Mouse (Mus musculus): ENCODE results near the gene Gpc5. TPM values are rescaled to one million over a fixed set of nuclear protein-coding genes. Genes with fewer than 3 reads are reported as not detected.

Gene Gpc5
- polyA plus RNA-seq, 1 experiment from 2014 or later: 1.9 TPM

DNA sequence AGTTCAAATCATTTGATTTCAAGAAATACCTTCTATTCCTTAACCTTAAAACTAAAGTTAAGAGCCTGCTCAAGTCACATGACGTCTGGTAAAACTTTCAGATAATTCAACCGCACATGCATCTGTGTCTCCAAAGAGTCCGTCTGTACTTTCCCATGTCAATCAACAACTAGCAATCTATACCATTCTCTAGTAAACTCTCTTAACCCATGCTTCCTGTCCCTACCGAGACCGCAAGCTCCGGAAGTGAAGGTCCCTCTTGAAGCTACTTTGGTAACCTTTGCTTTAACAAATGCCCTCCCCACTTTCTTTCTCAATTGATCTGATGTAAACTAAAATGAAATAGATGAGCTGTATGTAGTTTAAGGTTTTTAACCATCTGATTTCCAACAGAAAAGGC lies 1118.3 kb downstream of the Gpc5 start:
- DNase-seq (ENCODE audit: low spot score): no peak
- H3K27ac ChIP-seq (ENCODE audit: low read depth, low read length): no peak overlapping the region
- H3K4me3 ChIP-seq (ENCODE audit: low read depth, low read length): no peak overlapping the region
- ATAC-seq: no peak
- no peaks in the 10 kb centered on the region for H3K36me3 ChIP-seq (ENCODE audit: control insufficient read depth, insufficient read depth, low read length)
- no peaks in the 10 kb centered on the region for H3K4me1 ChIP-seq (ENCODE audit: control insufficient read depth, insufficient read depth, low read length)
- WGBS: 90% methylated on average over 6 of the region's 6 CpGs
- H3K27me3 ChIP-seq (replicated peaks; ENCODE audit: control insufficient read depth, insufficient read depth, low read length): no peaks in the 10 kb centered on the region
- no peak overlapping the region for H3K9ac ChIP-seq (ENCODE audit: low read length)
- no peaks in the 10 kb centered on the region for H3K9me3 ChIP-seq (replicated peaks; ENCODE audit: control insufficient read depth, low read length)
- H3K4me2 ChIP-seq (ENCODE audit: low read length): no peak overlapping the region

DNA sequence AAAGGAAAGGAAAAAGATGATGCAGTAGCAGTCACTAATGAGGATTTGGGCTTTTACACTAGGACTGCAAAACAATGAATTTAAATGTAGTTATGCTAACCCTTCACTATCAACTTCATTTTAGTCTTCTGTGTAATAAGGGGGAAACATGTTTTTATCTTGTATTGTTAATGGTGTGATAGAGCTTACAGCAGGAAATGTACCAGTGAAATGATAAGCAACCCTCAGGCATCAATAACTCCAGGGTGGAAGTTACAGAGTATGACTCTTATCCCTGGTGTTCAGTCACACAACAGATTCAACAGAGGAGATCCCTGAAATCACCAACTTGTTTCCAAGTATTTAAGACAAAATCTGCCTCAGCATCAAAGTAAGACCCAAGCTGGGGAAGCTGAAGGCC lies 1120.0 kb downstream of the Gpc5 start:
- H3K4me1 ChIP-seq (ENCODE audit: control insufficient read depth, insufficient read depth, low read length): no peaks in the 10 kb centered on the region
- no peak for ATAC-seq
- no peaks in the 10 kb centered on the region for H3K9me3 ChIP-seq (replicated peaks; ENCODE audit: control insufficient read depth, low read length)
- no peaks in the 10 kb centered on the region for H3K27me3 ChIP-seq (replicated peaks; ENCODE audit: control insufficient read depth, insufficient read depth, low read length)
- H3K9ac ChIP-seq (ENCODE audit: low read length): no peak overlapping the region
- no peak for DNase-seq (ENCODE audit: low spot score)
- no peaks in the 10 kb centered on the region for H3K36me3 ChIP-seq (ENCODE audit: control insufficient read depth, insufficient read depth, low read length)
- H3K4me3 ChIP-seq (ENCODE audit: low read depth, low read length): no peak overlapping the region
- no peak overlapping the region for H3K27ac ChIP-seq (ENCODE audit: low read depth, low read length)
- H3K4me2 ChIP-seq (ENCODE audit: low read length): no peak overlapping the region

DNA sequence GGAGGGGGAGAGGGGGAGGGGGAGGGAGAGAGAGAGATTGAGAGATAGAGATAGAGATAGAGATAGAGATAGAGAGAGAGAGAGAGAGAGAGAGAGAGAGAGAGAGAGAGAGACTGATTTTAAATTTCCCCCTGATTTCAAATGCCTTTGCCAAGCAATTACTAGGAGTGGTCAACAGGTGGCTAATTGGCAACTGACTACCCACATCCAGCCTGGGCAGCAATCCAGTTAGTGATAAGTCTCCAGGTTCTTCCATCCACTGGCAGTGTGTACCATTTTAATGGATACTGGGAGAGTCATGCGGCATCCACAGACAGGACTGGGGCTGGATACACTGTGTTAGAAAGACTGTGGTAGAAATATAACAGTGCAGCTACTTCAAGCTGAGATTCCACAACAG lies 1166.1 kb downstream of the Gpc5 start:
- H3K36me3 ChIP-seq (ENCODE audit: control insufficient read depth, insufficient read depth, low read length): no peaks in the 10 kb centered on the region
- H3K27me3 ChIP-seq (replicated peaks; ENCODE audit: control insufficient read depth, insufficient read depth, low read length): no peaks in the 10 kb centered on the region
- no peak overlapping the region for H3K9ac ChIP-seq (ENCODE audit: low read length)
- H3K4me3 ChIP-seq (ENCODE audit: low read depth, low read length): no peak overlapping the region
- no peaks in the 10 kb centered on the region for H3K4me1 ChIP-seq (ENCODE audit: control insufficient read depth, insufficient read depth, low read length)
- ATAC-seq: no peak
- H3K27ac ChIP-seq (ENCODE audit: low read depth, low read length): no peak overlapping the region
- DNase-seq (ENCODE audit: low spot score): peak; percentile 49
- no peak overlapping the region for H3K4me2 ChIP-seq (ENCODE audit: low read length)
- 91% methylated on average over 1 of the region's 1 CpGs for WGBS
- no peaks in the 10 kb centered on the region for H3K9me3 ChIP-seq (replicated peaks; ENCODE audit: control insufficient read depth, low read length)

DNA sequence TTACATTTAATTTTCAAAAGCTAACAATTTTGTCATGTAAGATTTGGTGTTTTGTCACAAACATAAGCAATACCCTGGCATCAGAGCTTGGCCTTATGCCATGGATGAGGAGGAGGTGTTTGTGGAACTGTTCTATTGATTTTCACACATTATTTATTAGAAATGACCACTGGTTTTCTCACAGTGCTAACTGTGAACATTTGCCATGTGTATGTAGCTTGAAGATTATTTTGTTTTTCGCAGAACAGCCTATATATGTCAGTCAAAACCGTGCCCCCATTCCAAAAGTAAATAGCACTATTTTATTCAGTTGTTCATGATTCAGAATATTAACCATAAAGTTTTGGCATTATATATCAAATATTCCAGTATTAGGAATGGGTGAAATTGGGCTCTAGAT lies 1216.5 kb downstream of the Gpc5 start:
- H3K4me1 ChIP-seq (ENCODE audit: control insufficient read depth, insufficient read depth, low read length): no peaks in the 10 kb centered on the region
- 91% methylated on average over 2 of the region's 2 CpGs for WGBS
- H3K4me3 ChIP-seq (ENCODE audit: low read depth, low read length): no peak overlapping the region
- DNase-seq (ENCODE audit: low spot score): no peak
- no peak overlapping the region for H3K27ac ChIP-seq (ENCODE audit: low read depth, low read length)
- H3K36me3 ChIP-seq (ENCODE audit: control insufficient read depth, insufficient read depth, low read length): no peaks in the 10 kb centered on the region
- H3K9ac ChIP-seq (ENCODE audit: low read length): no peak overlapping the region
- H3K4me2 ChIP-seq (ENCODE audit: low read length): no peak overlapping the region
- H3K27me3 ChIP-seq (replicated peaks; ENCODE audit: control insufficient read depth, insufficient read depth, low read length): no peaks in the 10 kb centered on the region
- ATAC-seq: no peak
- no peaks in the 10 kb centered on the region for H3K9me3 ChIP-seq (replicated peaks; ENCODE audit: control insufficient read depth, low read length)

DNA sequence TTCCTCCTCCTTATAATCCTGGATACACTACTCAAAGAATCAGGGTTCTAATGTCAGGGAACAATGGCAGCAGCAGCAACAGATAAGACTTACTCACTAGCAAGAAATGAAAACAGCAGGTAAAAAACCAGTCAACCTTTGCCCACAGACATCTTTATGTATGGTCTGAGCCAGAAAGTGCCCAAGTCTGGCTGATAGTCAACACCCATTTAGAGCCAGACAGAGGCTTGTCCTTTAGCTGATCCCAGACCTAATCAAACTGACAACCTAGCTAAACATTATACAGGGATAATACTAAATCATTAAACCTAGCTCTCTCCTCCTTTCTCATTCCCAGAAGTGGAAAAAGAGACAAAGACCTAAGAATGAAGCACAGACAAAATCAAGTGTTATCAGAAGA lies 1225.5 kb downstream of the Gpc5 start:
- ATAC-seq: no peak
- H3K4me1 ChIP-seq (ENCODE audit: control insufficient read depth, insufficient read depth, low read length): no peaks in the 10 kb centered on the region
- H3K27me3 ChIP-seq (replicated peaks; ENCODE audit: control insufficient read depth, insufficient read depth, low read length): no peaks in the 10 kb centered on the region
- no peak for DNase-seq (ENCODE audit: low spot score)
- no peaks in the 10 kb centered on the region for H3K9me3 ChIP-seq (replicated peaks; ENCODE audit: control insufficient read depth, low read length)
- H3K4me2 ChIP-seq (ENCODE audit: low read length): no peak overlapping the region
- H3K27ac ChIP-seq (ENCODE audit: low read depth, low read length): no peak overlapping the region
- no peak overlapping the region for H3K4me3 ChIP-seq (ENCODE audit: low read depth, low read length)
- no peak overlapping the region for H3K9ac ChIP-seq (ENCODE audit: low read length)
- no peaks in the 10 kb centered on the region for H3K36me3 ChIP-seq (ENCODE audit: control insufficient read depth, insufficient read depth, low read length)

DNA sequence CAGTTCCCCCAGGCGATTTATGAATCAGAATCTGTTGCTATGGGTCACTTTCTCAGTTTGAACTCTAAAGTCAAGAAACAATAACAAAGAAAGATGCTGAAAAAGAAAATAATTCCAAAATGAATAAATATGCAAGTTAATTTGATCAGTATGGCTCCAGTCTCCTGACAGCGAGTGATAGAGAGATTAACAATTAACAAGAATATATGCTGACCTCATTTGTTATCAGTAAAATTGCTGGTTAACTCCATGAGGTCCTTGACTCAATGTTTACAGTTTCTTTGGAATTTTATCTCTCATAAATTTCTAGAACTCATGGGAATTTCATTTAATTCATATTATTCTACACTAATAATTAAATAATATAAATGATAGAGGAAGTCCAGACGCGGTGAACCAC lies 1244.2 kb downstream of the Gpc5 start:
- WGBS: 90% methylated on average over 4 of the region's 4 CpGs
- H3K36me3 ChIP-seq (ENCODE audit: control insufficient read depth, insufficient read depth, low read length): no peaks in the 10 kb centered on the region
- H3K4me1 ChIP-seq (ENCODE audit: control insufficient read depth, insufficient read depth, low read length): no peaks in the 10 kb centered on the region
- H3K9me3 ChIP-seq (replicated peaks; ENCODE audit: control insufficient read depth, low read length): no peaks in the 10 kb centered on the region
- no peak overlapping the region for H3K4me2 ChIP-seq (ENCODE audit: low read length)
- no peak overlapping the region for H3K4me3 ChIP-seq (ENCODE audit: low read depth, low read length)
- no peak overlapping the region for H3K9ac ChIP-seq (ENCODE audit: low read length)
- no peak overlapping the region for H3K27ac ChIP-seq (ENCODE audit: low read depth, low read length)
- ATAC-seq (no peak), DNase-seq (ENCODE audit: low spot score) (no peak)
- H3K27me3 ChIP-seq (replicated peaks; ENCODE audit: control insufficient read depth, insufficient read depth, low read length): no peaks in the 10 kb centered on the region

DNA sequence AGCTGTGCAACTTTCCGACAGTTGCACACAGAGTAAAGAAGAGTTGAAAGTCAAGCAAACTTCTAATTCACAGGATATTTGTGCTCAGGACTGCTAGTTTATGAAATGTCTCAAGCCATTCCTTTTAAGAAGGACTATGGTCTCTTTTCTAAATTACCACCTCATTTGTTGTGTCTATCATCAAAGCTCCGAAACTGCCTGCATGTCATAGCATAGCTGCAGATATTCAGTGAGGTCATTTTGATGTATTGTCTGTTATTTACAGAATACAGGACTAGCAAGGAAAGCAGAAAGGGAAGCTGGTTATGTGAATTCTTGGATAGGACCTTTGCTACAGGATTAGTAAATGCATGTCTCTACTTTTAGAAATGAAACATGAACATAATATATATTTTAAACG lies 1246.4 kb downstream of the Gpc5 start:
- Histone ChIP-seq H3K36me3 (ENCODE audit: control insufficient read depth, insufficient read depth, low read length) (no peaks in the 10 kb centered on the region), H3K4me1 (ENCODE audit: control insufficient read depth, insufficient read depth, low read length) (no peaks in the 10 kb centered on the region), H3K4me2 (ENCODE audit: low read length) (no peak overlapping the region), H3K27ac (ENCODE audit: low read depth, low read length) (no peak overlapping the region), H3K4me3 (ENCODE audit: low read depth, low read length) (no peak overlapping the region), H3K9ac (ENCODE audit: low read length) (no peak overlapping the region), H3K27me3 (replicated peaks; ENCODE audit: control insufficient read depth, insufficient read depth, low read length) (no peaks in the 10 kb centered on the region), H3K9me3 (replicated peaks; ENCODE audit: control insufficient read depth, low read length) (no peaks in the 10 kb centered on the region)
- 86% methylated on average over 3 of the region's 3 CpGs for WGBS
- ATAC-seq (no peak), DNase-seq (ENCODE audit: low spot score) (no peak)

DNA sequence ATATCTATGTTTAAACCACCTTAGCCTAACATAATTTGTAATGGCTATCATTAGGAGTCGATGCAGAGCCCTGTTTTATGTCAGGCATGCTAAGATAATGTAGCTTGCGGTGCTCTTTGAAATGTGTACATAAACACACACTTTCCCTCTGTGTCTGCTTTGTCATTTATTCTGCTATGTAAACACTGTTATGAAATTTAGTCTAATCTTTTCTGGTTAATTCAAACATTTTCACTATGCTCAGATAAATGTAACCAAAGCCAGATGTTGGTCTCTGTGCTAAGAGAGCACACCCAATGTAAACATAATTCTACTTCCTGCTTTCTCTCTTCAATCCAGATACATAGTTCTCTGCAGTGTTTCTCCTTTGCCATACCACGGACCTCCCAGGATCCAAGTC lies 1256.5 kb downstream of the Gpc5 start:
- Histone ChIP-seq H3K9me3 (replicated peaks; ENCODE audit: control insufficient read depth, low read length) (no peaks in the 10 kb centered on the region), H3K4me3 (ENCODE audit: low read depth, low read length) (no peak overlapping the region), H3K36me3 (ENCODE audit: control insufficient read depth, insufficient read depth, low read length) (no peaks in the 10 kb centered on the region), H3K9ac (ENCODE audit: low read length) (no peak overlapping the region), H3K4me2 (ENCODE audit: low read length) (no peak overlapping the region), H3K27ac (ENCODE audit: low read depth, low read length) (no peak overlapping the region), H3K4me1 (ENCODE audit: control insufficient read depth, insufficient read depth, low read length) (no peaks in the 10 kb centered on the region), H3K27me3 (replicated peaks; ENCODE audit: control insufficient read depth, insufficient read depth, low read length) (no peaks in the 10 kb centered on the region)
- DNase-seq (ENCODE audit: low spot score) (no peak), ATAC-seq (no peak)
- WGBS: 89% methylated on average over 3 of the region's 3 CpGs

DNA sequence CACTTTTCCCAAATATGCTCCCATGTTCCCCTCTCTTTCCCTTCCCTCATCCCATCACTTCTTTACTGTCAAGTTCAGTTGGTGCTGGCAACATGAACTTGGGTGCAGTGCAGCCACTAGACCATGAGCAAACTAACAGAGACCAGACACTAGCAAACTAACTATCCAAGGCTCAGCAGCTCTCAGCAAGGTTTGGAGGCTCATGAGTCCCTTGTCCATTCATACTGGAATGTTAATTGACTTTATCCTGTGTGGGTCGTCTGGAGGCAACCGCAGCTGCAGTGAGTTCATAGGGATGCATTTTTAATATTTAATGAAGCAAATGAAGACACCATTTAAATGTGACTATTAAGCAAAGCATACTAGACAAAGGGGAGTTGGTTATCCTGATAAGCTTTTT lies 1292.6 kb downstream of the Gpc5 start:
- Histone ChIP-seq H3K9me3 (replicated peaks; ENCODE audit: control insufficient read depth, low read length) (no peaks in the 10 kb centered on the region), H3K4me2 (ENCODE audit: low read length) (no peak overlapping the region), H3K27me3 (replicated peaks; ENCODE audit: control insufficient read depth, insufficient read depth, low read length) (no peaks in the 10 kb centered on the region), H3K27ac (ENCODE audit: low read depth, low read length) (no peak overlapping the region), H3K9ac (ENCODE audit: low read length) (no peak overlapping the region), H3K36me3 (ENCODE audit: control insufficient read depth, insufficient read depth, low read length) (no peaks in the 10 kb centered on the region), H3K4me1 (ENCODE audit: control insufficient read depth, insufficient read depth, low read length) (no peaks in the 10 kb centered on the region), H3K4me3 (ENCODE audit: low read depth, low read length) (no peak overlapping the region)
- ATAC-seq (no peak), DNase-seq (ENCODE audit: low spot score) (no peak)
- WGBS: 54% methylated on average over 2 of the region's 2 CpGs

DNA sequence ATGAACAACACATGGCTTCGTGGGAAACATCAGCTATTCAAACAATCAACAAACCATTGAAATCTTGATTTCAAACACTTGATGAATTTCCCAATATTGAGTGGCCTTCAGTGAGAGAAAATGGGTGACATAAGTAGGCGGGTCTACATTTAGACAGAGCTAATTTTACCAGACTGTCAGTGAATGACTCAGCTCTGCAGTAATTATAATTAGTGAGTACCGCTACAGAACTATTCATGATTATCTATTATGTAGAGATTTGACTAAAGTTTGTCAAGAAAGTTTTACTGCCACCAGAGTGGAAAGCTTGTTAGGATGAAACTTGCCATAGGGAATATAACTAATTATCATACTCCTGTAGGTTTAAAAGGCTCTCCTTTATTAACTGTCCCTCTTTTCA lies 1323.5 kb downstream of the Gpc5 start:
- no peaks in the 10 kb centered on the region for H3K36me3 ChIP-seq (ENCODE audit: control insufficient read depth, insufficient read depth, low read length)
- DNase-seq (ENCODE audit: low spot score) (no peak), ATAC-seq (no peak)
- no peaks in the 10 kb centered on the region for H3K27me3 ChIP-seq (replicated peaks; ENCODE audit: control insufficient read depth, insufficient read depth, low read length)
- no peak overlapping the region for H3K27ac ChIP-seq (ENCODE audit: low read depth, low read length)
- no peak overlapping the region for H3K9ac ChIP-seq (ENCODE audit: low read length)
- H3K4me1 ChIP-seq (ENCODE audit: control insufficient read depth, insufficient read depth, low read length): no peaks in the 10 kb centered on the region
- H3K4me3 ChIP-seq (ENCODE audit: low read depth, low read length): no peak overlapping the region
- no peak overlapping the region for H3K4me2 ChIP-seq (ENCODE audit: low read length)
- WGBS: 52% methylated on average over 3 of the region's 3 CpGs
- H3K9me3 ChIP-seq (replicated peaks; ENCODE audit: control insufficient read depth, low read length): no peaks in the 10 kb centered on the region
